Mouse (Mus musculus) midbrain, postnatal 0 days (tissue): ENCODE data around the gene Cd300c. TPM values are rescaled to one million over a fixed set of nuclear protein-coding genes. Genes with fewer than 3 reads are reported as not detected.

ENCODE experiments used
- ATAC-seq: fragments of 200-750 bp; cut with Nextera tagmentation; 2 replicates; pipeline ENCODE4 v1.8.0; 2017; ENCODE audit warnings: moderate number of reproducible peaks, mild to moderate bottlenecking, moderate TSS enrichment, moderate library complexity; ENCODE audit not compliant: low FRiP score
- DNase-seq: peaks from one replicate; pipeline ENCODE4 v3.0.0-alpha.2; 2015; ENCODE audit warnings: low spot score
- H3K27ac ChIP-seq: fragments of 300-500 bp; sonication (generic); 2 replicates; pipeline ENCODE4 v1.5.1; 2014; ENCODE audit warnings: low read depth, mild to moderate bottlenecking, low read length, mixed read lengths
- H3K27me3 ChIP-seq: fragments of 300-500 bp; sonication (generic); 2 replicates; pipeline ENCODE4 v1.6.1; 2014; ENCODE audit warnings: low read length, control low read depth, mixed read lengths; ENCODE audit not compliant: insufficient read depth
- H3K36me3 ChIP-seq: fragments of 300-500 bp; sonication (generic); 2 replicates; pipeline ENCODE4 v1.6.1; 2014; ENCODE audit warnings: low read length, control low read depth, mixed read lengths; ENCODE audit not compliant: insufficient read depth
- H3K4me1 ChIP-seq: fragments of 300-500 bp; sonication (generic); 2 replicates; pipeline ENCODE4 v1.6.1; 2014; ENCODE audit warnings: mild to moderate bottlenecking, control low read depth, antibody characterized with exemption, low read length, mixed read lengths; ENCODE audit not compliant: insufficient read depth
- H3K4me2 ChIP-seq: fragments of 300-500 bp; sonication (generic); 2 replicates; pipeline ENCODE4 v1.6.1; 2014; ENCODE audit warnings: low read depth, mild to moderate bottlenecking, low read length, mixed read lengths; ENCODE audit not compliant: poor library complexity, severe bottlenecking
- H3K4me3 ChIP-seq: fragments of 300-500 bp; sonication (generic); 2 replicates; pipeline ENCODE4 v1.5.1; 2014; ENCODE audit warnings: low read depth, mild to moderate bottlenecking, low read length, moderate library complexity
- H3K9ac ChIP-seq: fragments of 300-500 bp; sonication (generic); replicated peaks from 2 replicates; pipeline ENCODE4 v1.6.1; 2014; ENCODE audit warnings: mild to moderate bottlenecking, low read length, moderate library complexity, mixed read lengths; ENCODE audit not compliant: poor library complexity, severe bottlenecking
- H3K9me3 ChIP-seq: fragments of 300-500 bp; sonication (generic); 2 replicates; pipeline ENCODE4 v1.6.1; 2016; ENCODE audit warnings: low read length, control low read depth
- CTCF ChIP-seq: IDR thresholded peaks from 2 replicates; pipeline ENCODE4 v1.5.1; 2016; ENCODE audit warnings: antibody characterized with exemption, mild to moderate bottlenecking
- WGBS: fragments of 180-500 bp; shearing (Covaris S2); extraction: QIAGEN DNeasy Blood & Tissue Kit; methylation state at CpG from one replicate; pipeline ENCODE4 v1.1.7; 2014; 5-methylcytosine and 5-hydroxymethylcytosine counted together
- polyA plus RNA-seq: library from polyadenylated mRNA; unstranded; fragments of >200 nt; fragmentation: Nextera tagmentation; extraction: Ambion mirVana; gene quantifications from 2 replicates; pipeline ENCODE4 v1.2.1, GENCODE M21; 2015
- total RNA-seq: library from RNA; depleted of rRNA; stranded (reverse); fragments of >200 nt; gene quantifications from 2 replicates; pipeline ENCODE4 v1.2.3, GENCODE M21; 2014

Gene Cd300c
- total and polyA plus RNA-seq, 2 experiments from 2014 or later, result not detected

GRCm38 (mm10) chr11:114929581-114929980 lies 39.4 kb downstream of the Cd300c start:
- ATAC-seq (no peak), DNase-seq (no peak)
- H3K4me3 ChIP-seq, result no peak overlapping the region
- WGBS, result 85% methylated on average over 2 of the region's 2 CpGs
- no peak overlapping the region for H3K9ac ChIP-seq
- H3K4me1 ChIP-seq, result no peaks in the 10 kb centered on the region
- no peak overlapping the region for H3K4me2 ChIP-seq
- TF ChIP-seq CTCF, result no peak
- H3K27ac ChIP-seq, result no peak overlapping the region
- no peaks in the 10 kb centered on the region for H3K27me3 ChIP-seq
- no peaks in the 10 kb centered on the region for H3K36me3 ChIP-seq
- no peaks in the 10 kb centered on the region for H3K9me3 ChIP-seq

GRCm38 (mm10) chr11:114923961-114924360 lies 45.0 kb downstream of the Cd300c start:
- TF ChIP-seq CTCF, result peak; percentile 32
- no peak overlapping the region for H3K4me3 ChIP-seq
- DNase-seq (no peak), ATAC-seq (no peak)
- no peak overlapping the region for H3K27ac ChIP-seq
- WGBS, result 68% methylated on average over 4 of the region's 4 CpGs
- H3K27me3 ChIP-seq, result no peaks in the 10 kb centered on the region
- peaks cover 4% of the 10 kb centered on the region; the same call in 1 of the 2 replicates for H3K9me3 ChIP-seq
- no peaks in the 10 kb centered on the region for H3K4me1 ChIP-seq
- H3K4me2 ChIP-seq, result no peak overlapping the region
- H3K9ac ChIP-seq, result no peak overlapping the region
- no peaks in the 10 kb centered on the region for H3K36me3 ChIP-seq

- WGBS, result 83% methylated on average over 4 of the region's 4 CpGs
Measured at GRCm38 (mm10) chr11:114922439-114922838, 46.5 kb downstream of the Cd300c start.

GRCm38 (mm10) chr11:114917120-114917519 lies 51.8 kb downstream of the Cd300c start:
- no peaks in the 10 kb centered on the region for H3K36me3 ChIP-seq
- 80% methylated on average over 6 of the region's 6 CpGs for WGBS
- H3K4me2 ChIP-seq, result no peak overlapping the region
- no peak for TF ChIP-seq CTCF
- H3K4me3 ChIP-seq, result no peak overlapping the region
- no peak overlapping the region for H3K9ac ChIP-seq
- H3K9me3 ChIP-seq, result no peaks in the 10 kb centered on the region
- no peak for ATAC-seq
- no peak for DNase-seq
- no peak overlapping the region for H3K27ac ChIP-seq
- H3K27me3 ChIP-seq, result no peaks in the 10 kb centered on the region
- no peaks in the 10 kb centered on the region for H3K4me1 ChIP-seq

More at GRCm38 (mm10) chr11:114922439-114922838, 46.5 kb downstream of the Cd300c start:
- DNase-seq (no peak), ATAC-seq (no peak)
- no peak for TF ChIP-seq CTCF
- Histone ChIP-seq H3K27me3 (no peaks in the 10 kb centered on the region), H3K4me1 (no peaks in the 10 kb centered on the region), H3K4me2 (no peak overlapping the region), H3K9ac (no peak overlapping the region), H3K36me3 (no peaks in the 10 kb centered on the region), H3K9me3 (peaks cover 4% of the 10 kb centered on the region; the same call in 1 of the 2 replicates), H3K4me3 (no peak overlapping the region), H3K27ac (no peak overlapping the region)

GRCm38 (mm10) chr11:114914978-114915377 lies 54.0 kb downstream of the Cd300c start:
- Histone ChIP-seq H3K9ac (no peak overlapping the region), H3K4me1 (no peaks in the 10 kb centered on the region), H3K27ac (no peak overlapping the region), H3K36me3 (no peaks in the 10 kb centered on the region), H3K4me3 (no peak overlapping the region), H3K9me3 (no peaks in the 10 kb centered on the region), H3K4me2 (no peak overlapping the region), H3K27me3 (no peaks in the 10 kb centered on the region)
- no peak for TF ChIP-seq CTCF
- WGBS, result 68% methylated on average over 7 of the region's 7 CpGs
- no peak for ATAC-seq
- DNase-seq, result no peak

GRCm38 (mm10) chr11:114912847-114913246 lies 56.1 kb downstream of the Cd300c start:
- DNase-seq (peak; percentile 88), ATAC-seq (peak; percentile 52; the same call in 1 of the 2 replicates)
- H3K9me3 ChIP-seq, result no peaks in the 10 kb centered on the region
- no peaks in the 10 kb centered on the region for H3K4me1 ChIP-seq
- TF ChIP-seq CTCF, result peak; percentile 93
- no peak overlapping the region for H3K4me2 ChIP-seq
- H3K9ac ChIP-seq, result no peak overlapping the region
- H3K36me3 ChIP-seq, result no peaks in the 10 kb centered on the region
- 20% methylated on average over 9 of the region's 9 CpGs for WGBS
- no peaks in the 10 kb centered on the region for H3K27me3 ChIP-seq
- H3K4me3 ChIP-seq, result no peak overlapping the region
- no peak overlapping the region for H3K27ac ChIP-seq
